8 mouse cellular contexts compared by ENCODE assay signal in the genomic region with DNA sequence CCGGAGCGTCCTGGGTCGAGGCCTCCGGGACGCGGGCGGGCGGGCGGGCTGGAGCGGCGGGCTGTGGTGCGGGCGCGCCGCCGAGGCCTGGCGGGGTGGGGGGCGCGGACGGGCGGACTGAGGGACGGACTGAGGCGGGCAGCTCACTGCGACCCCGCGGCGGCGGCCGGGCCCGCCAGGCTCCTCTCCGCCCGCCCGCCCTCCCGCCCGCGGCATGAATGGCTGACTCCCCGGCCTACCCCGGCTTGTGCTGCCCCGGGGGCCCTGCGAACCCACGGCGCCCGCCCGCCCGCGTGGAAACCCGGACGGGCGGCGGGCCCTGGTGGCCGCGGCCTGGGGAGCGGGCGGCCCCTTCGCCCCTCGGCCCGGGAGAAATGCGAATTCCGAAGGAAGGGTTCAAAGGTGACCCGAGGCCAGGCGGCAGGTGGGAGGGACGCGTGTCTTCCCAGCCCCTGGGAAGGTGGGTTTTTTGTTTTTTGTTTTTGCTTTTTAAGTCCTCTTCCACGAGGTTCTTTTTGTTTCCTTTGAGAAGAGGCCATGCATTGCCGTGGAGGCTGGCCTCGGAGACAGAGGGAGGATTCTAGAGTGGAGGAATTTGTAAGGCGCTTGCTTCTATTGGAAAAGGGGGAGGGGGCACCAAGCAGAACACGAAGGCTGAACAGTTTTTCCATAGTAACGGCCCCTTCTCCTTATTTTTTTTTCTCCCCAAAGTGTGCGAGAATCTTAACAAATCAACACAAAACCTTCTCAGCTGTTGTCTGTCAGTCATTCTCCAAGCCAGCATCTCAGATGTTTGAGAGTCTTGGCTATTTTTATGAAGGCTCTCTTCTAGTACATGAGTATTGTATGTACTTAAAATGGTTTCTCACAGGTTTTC. TPM values are rescaled to one million over a fixed set of nuclear protein-coding genes. Genes with fewer than 3 reads are reported as not detected.
DNase-seq lines count a peak whose midpoint lies in the region; ATAC-seq and TF ChIP-seq lines count a peak whose summit lies in the region.

No protein-coding gene starts in this region.

- H3K36me3 ChIP-seq in E14TG2a.4 (ENCODE audit: insufficient read depth, low read length) = peaks cover 17% of the 10 kb centered on the region
- no peaks in the 10 kb centered on the region for H3K36me3 ChIP-seq in heart, postnatal 0 days (replicated peaks; ENCODE audit: control insufficient read depth, insufficient read depth, low read length)
- no peaks in the 10 kb centered on the region for H3K36me3 ChIP-seq in limb, embryonic 13.5 days
- no peaks in the 10 kb centered on the region for H3K36me3 ChIP-seq in neural tube, embryonic 13.5 days

- TF ChIP-seq CTCF in layer of hippocampus, adult 2 months (conservative IDR thresholded peaks at IDR 0.05) = no peak
- no peak for TF ChIP-seq CTCF in E14TG2a.4 (conservative IDR thresholded peaks at IDR 0.05; ENCODE audit: low read length)
- TF ChIP-seq CTCF in heart, postnatal 0 days (IDR thresholded peaks at IDR 0.05; ENCODE audit: low read depth) = no peak

- H3K4me3 ChIP-seq in layer of hippocampus, adult 2 months = peak overlapping the region; percentile 96
- H3K4me3 ChIP-seq in E14TG2a.4 (replicated peaks; ENCODE audit: low read length) = peak overlapping the region; percentile 93
- peak overlapping the region; percentile 100 for H3K4me3 ChIP-seq in heart, postnatal 0 days (ENCODE audit: low read depth, low read length)
- H3K4me3 ChIP-seq in limb, embryonic 13.5 days = peak overlapping the region; percentile 91
- peak overlapping the region; percentile 94 for H3K4me3 ChIP-seq in neural tube, embryonic 13.5 days

- peak overlapping the region; percentile 100 for H3K9ac ChIP-seq in heart, postnatal 0 days (replicated peaks; ENCODE audit: low read depth, low read length)
- peak overlapping the region; percentile 98 for H3K9ac ChIP-seq in limb, embryonic 13.5 days
- H3K9ac ChIP-seq in neural tube, embryonic 13.5 days = peak overlapping the region; percentile 98

- WGBS in heart, postnatal 0 days = 0% methylated on average over 49 of the region's 70 CpGs
- WGBS in limb, embryonic 13.5 days = under 1% methylated on average over 53 of the region's 70 CpGs
- under 1% methylated on average over 51 of the region's 70 CpGs for WGBS in neural tube, embryonic 13.5 days

- peak overlapping the region; percentile 97 for H3K27ac ChIP-seq in layer of hippocampus, adult 2 months
- peak overlapping the region; percentile 99 for H3K27ac ChIP-seq in heart, postnatal 0 days (ENCODE audit: low read depth)
- H3K27ac ChIP-seq in limb, embryonic 13.5 days = peak overlapping the region; percentile 94
- peak overlapping the region; percentile 94 for H3K27ac ChIP-seq in neural tube, embryonic 13.5 days (replicated peaks)

- peaks cover 66% of the 10 kb centered on the region for H3K4me1 ChIP-seq in E14TG2a.4 (replicated peaks; ENCODE audit: low read depth, low read length)
- peaks cover 35% of the 10 kb centered on the region for H3K4me1 ChIP-seq in heart, postnatal 0 days (ENCODE audit: control insufficient read depth, insufficient read depth)
- peaks cover 8% of the 10 kb centered on the region for H3K4me1 ChIP-seq in limb, embryonic 13.5 days
- peaks cover 27% of the 10 kb centered on the region for H3K4me1 ChIP-seq in neural tube, embryonic 13.5 days (replicated peaks)

- no peak for DNase-seq in layer of hippocampus, adult 2 months (ENCODE audit: low spot score in 2 of 2)
- DNase-seq in layer of hippocampus, adult 8-10 months (ENCODE audit: low spot score in 2 of 2) = no peak
- DNase-seq in cerebellum, adult 9-10 months = peak; percentile 23
- no peak for DNase-seq in heart, postnatal 0 days (ENCODE audit: low spot score)
- no peak for DNase-seq in frontal cortex, postnatal 25 days (ENCODE audit: low spot score in 2 of 2)

- no peaks in the 10 kb centered on the region for H3K27me3 ChIP-seq in E14TG2a.4 (ENCODE audit: insufficient read depth, low read length)
- no peaks in the 10 kb centered on the region for H3K27me3 ChIP-seq in heart, postnatal 0 days (ENCODE audit: control insufficient read depth, insufficient read depth, low read length)
- peaks cover 2% of the 10 kb centered on the region; the same call in 1 of the 2 replicates for H3K27me3 ChIP-seq in limb, embryonic 13.5 days
- peaks cover 7% of the 10 kb centered on the region; the same call in 1 of the 2 replicates for H3K27me3 ChIP-seq in neural tube, embryonic 13.5 days

- TF ChIP-seq EP300 in heart, postnatal 0 days (IDR thresholded peaks at IDR 0.05; ENCODE audit: low read depth) = no peak

- peaks cover 8% of the 10 kb centered on the region; the same call in 1 of the 2 replicates for H3K9me3 ChIP-seq in E14TG2a.4 (ENCODE audit: low read length)
- H3K9me3 ChIP-seq in heart, postnatal 0 days (replicated peaks; ENCODE audit: control insufficient read depth, low read length) = no peaks in the 10 kb centered on the region
- H3K9me3 ChIP-seq in limb, embryonic 13.5 days = no peaks in the 10 kb centered on the region
- no peaks in the 10 kb centered on the region for H3K9me3 ChIP-seq in neural tube, embryonic 13.5 days

- peak overlapping the region; percentile 98 for H3K4me2 ChIP-seq in heart, postnatal 0 days (ENCODE audit: low read depth, low read length)
- peak overlapping the region; percentile 69 for H3K4me2 ChIP-seq in limb, embryonic 13.5 days (replicated peaks)
- H3K4me2 ChIP-seq in neural tube, embryonic 13.5 days = peak overlapping the region; percentile 78

- peak; percentile 37 for ATAC-seq in heart, postnatal 0 days (ENCODE audit: insufficient read depth, low read depth)
- ATAC-seq in limb, embryonic 13.5 days (ENCODE audit: low FRiP score, low read depth) = peak; percentile 39
- ATAC-seq in neural tube, embryonic 13.5 days (ENCODE audit: low read depth) = peak; percentile 66; the same call in 1 of the 2 replicates

RNA-seq across cellular contexts. Expression of gene Fxr1, which starts 0.9 kb away (rescaled TPM):
- 10 to 100 TPM; 82.8 to 83.4 TPM for total RNA-seq in layer of hippocampus, adult 2 months (2021)
- total RNA-seq in layer of hippocampus, adult 8-10 months (2022) = 10 to 100 TPM; 77.0 to 94.6 (median 88.5) TPM
- 71.5 and 85.9 TPM in 2 replicates for total RNA-seq in heart, postnatal 0 days (2014; rRNA removed; ENCODE audit: low replicate concordance)
- 67.7 and 71.1 TPM in 2 replicates for polyA plus RNA-seq in heart, postnatal 0 days (2015; fragmentation: Nextera tagmentation; extraction: Ambion mirVana)
- polyA plus RNA-seq in limb, embryonic 13.5 days (2015; fragmentation: Nextera tagmentation; extraction: Ambion mirVana) = 66.3 and 71.3 TPM in 2 replicates
- polyA plus RNA-seq in neural tube, embryonic 13.5 days (2015; fragmentation: Nextera tagmentation; extraction: Ambion mirVana) = 44.2 and 51.9 TPM in 2 replicates
